Mouse (Mus musculus): ENCODE measurements around the gene Tbx21.

Tbx21 gene

GRCm38 (mm10) chr11:97114671-97115601 is at the start of gene Tbx21:
Gene Tbx21 (minus strand): TSS chr11:97115331.
- no peak for DNase-seq

- no peak for DNase-seq
Observed at GRCm38 (mm10) chr11:97160341-97160740, 45.2 kb upstream of the Tbx21 start.

- DNase-seq, result no peak
Observed at GRCm38 (mm10) chr11:97156999-97157398, 41.9 kb upstream of the Tbx21 start.

GRCm38 (mm10) chr11:97152662-97153287 is 37.6 kb upstream of the Tbx21 start:
- DNase-seq, result no peak

GRCm38 (mm10) chr11:97152023-97152426 is 36.9 kb upstream of the Tbx21 start:
- peak in 1 of 2 experiments; percentile 56 for DNase-seq

- peak in 1 of 2 experiments; percentile 41 for DNase-seq
Observed at GRCm38 (mm10) chr11:97151343-97151801, 36.2 kb upstream of the Tbx21 start, which contains the start of gene Tbkbp1. Gene Tbkbp1 (minus strand): TSS chr11:97151495.

GRCm38 (mm10) chr11:97150411-97151330 is 35.5 kb upstream of the Tbx21 start:
- peak; percentile 61 to 69 for DNase-seq

- DNase-seq, result peak; percentile 90 to 93
Observed at GRCm38 (mm10) chr11:97149995-97150410, 34.9 kb upstream of the Tbx21 start.

- DNase-seq, result no peak
Observed at GRCm38 (mm10) chr11:97149026-97149425, 33.9 kb upstream of the Tbx21 start.

GRCm38 (mm10) chr11:97148591-97148990 is 33.5 kb upstream of the Tbx21 start:
- no peak for DNase-seq

GRCm38 (mm10) chr11:97147333-97147732 is 32.2 kb upstream of the Tbx21 start:
- DNase-seq, result no peak

- DNase-seq, result peak; percentile 77 to 81
Observed at GRCm38 (mm10) chr11:97146724-97147123, 31.6 kb upstream of the Tbx21 start.

GRCm38 (mm10) chr11:97145951-97146350 is 30.8 kb upstream of the Tbx21 start:
- no peak for DNase-seq

GRCm38 (mm10) chr11:97145320-97145719 is 30.2 kb upstream of the Tbx21 start:
- DNase-seq, result no peak

- DNase-seq, result no peak
Observed at GRCm38 (mm10) chr11:97143196-97143900, 28.2 kb upstream of the Tbx21 start.

GRCm38 (mm10) chr11:97142159-97142608 is 27.1 kb upstream of the Tbx21 start:
- DNase-seq, result peak; percentile 70 to 81

GRCm38 (mm10) chr11:97140811-97141210 is 25.7 kb upstream of the Tbx21 start:
- no peak for DNase-seq

GRCm38 (mm10) chr11:97139256-97139655 is 24.1 kb upstream of the Tbx21 start:
- DNase-seq, result no peak

GRCm38 (mm10) chr11:97138554-97139226 is 23.6 kb upstream of the Tbx21 start:
- DNase-seq, result no peak

- no peak for DNase-seq
Observed at GRCm38 (mm10) chr11:97133270-97133669, 18.1 kb upstream of the Tbx21 start.

- no peak for DNase-seq
Observed at GRCm38 (mm10) chr11:97132185-97132584, 17.1 kb upstream of the Tbx21 start.
